Mouse (Mus musculus) bone marrow, adult 2 months (tissue): ENCODE data around the gene Timeless.

Source experiments
- CTCF ChIP-seq: fragments of 200-500 bp; IDR thresholded peaks from 2 replicates; pipeline ENCODE4 v1.5.1; 2011; ENCODE audit warnings: low read length, control low read depth; ENCODE audit not compliant: control insufficient read depth, insufficient read depth
- POLR2A ChIP-seq: fragments of 200-500 bp; IDR thresholded peaks from 2 replicates; pipeline ENCODE4 v1.6.1; 2011; ENCODE audit warnings: low read depth, mild to moderate bottlenecking, control low read depth, low read length, borderline replicate concordance; ENCODE audit not compliant: control insufficient read depth

GRCm38 (mm10) chr10:128247020-128247732 lies 15.3 kb downstream of the Timeless start:
- no peak for TF ChIP-seq CTCF
- TF ChIP-seq POLR2A, result no peak
